Mouse (Mus musculus): ENCODE results near the gene Gm11032. TPM values are rescaled to one million over a fixed set of nuclear protein-coding genes. Genes with fewer than 3 reads are reported as not detected.
"Not testable (repeated sequence)": the region's sequence is repeated elsewhere in the genome, so short reads cannot be mapped to it uniquely, and the experiment has no call there.

Gene Gm11032
- polyA plus RNA-seq, 3 experiments from 2014 or later = not detected

DNA sequence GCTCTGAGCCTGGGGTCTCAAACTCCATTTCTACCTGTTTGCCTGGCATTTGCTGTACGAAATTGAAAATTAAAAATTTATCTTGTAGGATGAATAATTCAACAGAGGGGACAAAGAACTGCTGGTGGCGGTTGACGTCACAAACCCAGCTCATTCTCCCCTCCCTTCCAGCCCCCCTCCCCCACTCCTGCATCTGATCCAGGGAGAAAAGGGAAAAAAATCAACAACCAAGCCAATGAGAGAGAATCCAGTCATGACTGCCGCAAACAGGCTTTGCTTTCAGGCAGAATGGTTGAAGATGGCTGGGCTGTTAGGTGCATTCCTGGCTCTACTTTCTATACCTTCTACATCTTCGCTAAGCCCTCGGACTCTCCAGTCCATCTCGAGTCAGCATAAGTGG, 6.1 kb downstream of the Gm11032 start:
- ATAC-seq = no peak

DNA sequence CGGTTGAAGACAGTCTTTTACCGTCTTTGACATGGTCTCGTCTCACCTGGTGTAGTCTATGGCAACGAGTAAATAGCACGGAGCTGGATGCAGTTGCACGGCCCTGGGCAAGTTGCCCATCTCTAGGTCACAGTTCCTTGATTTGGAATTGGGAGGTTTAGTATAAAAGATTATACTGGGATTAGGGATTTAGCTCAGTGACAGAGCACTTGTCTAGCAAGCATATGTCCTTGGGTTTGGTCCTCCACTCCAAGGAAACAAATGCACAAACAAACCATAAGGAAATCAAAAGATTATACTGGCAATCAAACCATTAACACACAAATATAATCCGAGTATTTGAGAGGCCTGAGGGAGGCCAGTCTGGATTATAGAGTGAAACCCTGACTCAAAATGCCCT, 7.8 kb downstream of the Gm11032 start:
- no peak for ATAC-seq

DNA sequence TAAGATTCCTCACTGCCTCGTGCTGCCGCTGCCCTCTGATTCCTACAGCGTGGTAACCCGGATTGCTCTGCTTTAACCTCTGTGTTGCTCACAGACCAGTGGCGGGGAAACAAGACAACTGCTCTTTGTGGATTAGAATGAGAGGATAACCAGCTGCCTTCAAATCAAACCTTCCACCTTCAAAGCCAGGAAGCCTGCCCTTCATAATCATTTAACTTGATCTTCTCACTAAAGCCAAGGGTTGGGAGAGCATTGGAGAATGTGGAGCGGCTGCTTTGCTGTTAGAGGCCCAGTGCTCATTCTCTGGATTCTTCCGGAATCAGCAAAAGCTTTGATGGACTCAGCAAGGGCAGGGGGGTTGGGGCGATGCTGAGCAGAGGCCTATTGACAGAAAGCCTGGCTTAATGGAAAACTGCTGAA, 10.0 kb downstream of the Gm11032 start:
- no peak for ATAC-seq

DNA sequence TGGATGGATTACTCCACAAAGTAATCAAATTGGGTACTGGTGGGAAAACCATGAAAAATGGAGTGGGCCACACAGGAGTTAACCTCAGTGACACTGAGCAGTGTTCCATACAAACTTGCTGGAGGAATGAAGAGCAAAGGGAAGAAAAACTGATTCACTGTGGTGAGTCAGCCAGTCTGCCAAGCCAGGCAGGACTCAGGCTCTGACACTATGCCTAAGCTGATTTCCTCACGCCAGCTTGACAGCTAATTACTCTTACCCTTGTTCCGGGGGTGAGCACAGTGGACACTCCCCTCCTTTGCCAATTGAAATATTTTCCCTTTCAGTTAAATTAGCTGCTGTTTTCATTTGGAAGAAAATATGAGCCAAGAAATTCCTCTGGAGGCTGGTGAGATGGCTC, 13.6 kb downstream of the Gm11032 start:
- ATAC-seq = no peak

DNA sequence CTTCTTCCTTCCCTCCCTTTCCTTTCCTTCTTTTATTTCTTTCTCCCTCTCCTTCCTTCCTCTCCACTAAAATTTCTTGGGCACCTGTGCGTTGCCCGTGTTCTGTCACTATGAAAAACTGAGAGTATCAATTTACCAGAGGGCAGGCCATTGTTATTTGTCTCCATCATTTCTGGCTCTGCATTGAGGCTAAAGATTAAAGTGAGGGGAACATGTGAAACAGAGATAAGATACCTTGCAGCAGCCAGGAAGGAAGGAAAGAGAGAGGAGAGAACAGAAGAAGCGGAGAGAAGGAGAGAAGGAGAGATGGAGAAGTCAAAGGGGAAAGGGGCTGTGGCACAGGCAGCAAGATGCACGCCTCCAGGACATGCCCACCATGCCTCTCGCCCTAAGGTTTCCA, 14.5 kb downstream of the Gm11032 start:
- no peak for ATAC-seq

DNA sequence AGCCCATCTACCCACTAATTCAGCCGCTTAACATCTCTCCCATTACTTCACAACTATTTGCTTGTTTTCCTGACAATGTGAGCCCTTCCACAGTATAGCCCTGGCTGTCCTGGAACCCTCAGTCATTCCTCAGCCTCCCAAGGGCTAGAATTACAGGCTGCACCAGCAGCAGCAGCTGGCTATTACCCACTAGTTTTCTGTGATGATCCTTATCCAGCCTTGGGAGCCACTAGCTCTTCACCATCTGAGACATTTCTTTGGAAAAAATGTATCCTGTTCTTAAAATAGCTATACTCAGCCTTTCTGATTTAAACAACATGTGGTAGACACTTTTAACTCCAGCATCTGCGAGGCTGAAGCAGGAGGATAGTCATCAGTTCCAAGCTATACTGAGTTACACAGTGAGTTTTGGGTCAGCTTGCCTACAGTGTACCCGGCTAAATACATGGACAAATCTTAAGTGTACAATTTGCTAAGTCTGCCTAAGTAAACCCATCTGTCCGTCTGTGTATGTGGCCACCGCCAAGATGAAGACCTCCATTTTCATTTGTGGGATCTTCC, 17.0 kb downstream of the Gm11032 start:
- ATAC-seq = no peak

DNA sequence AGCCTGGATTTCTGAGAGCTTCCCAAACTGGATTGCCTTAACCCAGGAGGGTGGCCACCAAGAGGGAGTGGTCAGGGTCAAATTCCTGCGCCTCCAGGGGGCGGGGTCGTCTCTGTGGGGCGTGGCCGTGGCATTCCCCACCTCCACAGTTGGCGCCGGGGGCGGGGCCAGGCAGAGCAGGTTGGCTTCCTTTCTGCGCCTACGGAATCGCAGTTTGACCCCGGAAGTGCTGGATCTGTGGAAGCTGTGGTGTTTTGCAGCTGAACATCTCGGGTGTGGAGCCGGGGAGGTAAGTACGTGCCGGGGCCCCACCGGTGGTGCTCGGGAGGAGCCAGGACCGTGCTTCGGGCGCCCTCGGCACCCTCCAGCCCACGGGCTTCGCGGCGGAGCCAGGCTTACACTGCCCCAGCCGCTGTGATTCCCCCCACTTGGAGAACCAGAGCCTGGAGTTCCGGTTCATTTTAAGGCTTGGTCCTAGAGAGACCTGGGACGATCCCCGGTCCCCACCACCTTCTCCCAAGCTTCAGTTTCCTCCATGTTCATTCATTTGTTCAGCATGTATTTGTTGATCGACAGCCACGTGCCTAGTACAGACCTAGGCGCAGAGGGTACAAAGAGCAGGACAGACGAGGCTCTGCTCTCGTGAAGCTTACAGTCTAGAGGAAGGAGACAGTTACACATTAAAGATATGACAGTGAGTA, 17.8 kb downstream of the Gm11032 start, which contains the start of gene Ascc2:
Ascc2 (plus strand) TSS at position 214 of the 701 bp plus-strand sequence.
- ATAC-seq = peak; percentile 96

DNA sequence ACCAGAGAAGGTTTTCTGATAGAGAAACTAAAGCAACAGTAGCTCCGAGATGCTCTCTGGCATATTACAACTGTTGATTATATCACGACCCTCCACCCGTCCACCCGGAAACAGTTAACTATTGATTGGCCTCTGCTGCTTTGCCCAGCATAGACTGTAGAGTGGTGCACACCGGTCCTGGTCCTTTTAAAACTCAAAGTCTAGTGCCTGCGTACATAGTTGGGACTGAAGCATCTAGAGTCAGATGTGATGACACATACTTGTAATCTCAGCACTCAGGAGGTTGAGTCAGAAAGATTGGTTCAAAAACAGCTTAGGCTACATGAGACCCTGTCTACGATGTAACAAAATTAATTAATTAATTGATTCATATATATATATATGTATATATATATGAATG, 18.4 kb downstream of the Gm11032 start:
- no peak for ATAC-seq

DNA sequence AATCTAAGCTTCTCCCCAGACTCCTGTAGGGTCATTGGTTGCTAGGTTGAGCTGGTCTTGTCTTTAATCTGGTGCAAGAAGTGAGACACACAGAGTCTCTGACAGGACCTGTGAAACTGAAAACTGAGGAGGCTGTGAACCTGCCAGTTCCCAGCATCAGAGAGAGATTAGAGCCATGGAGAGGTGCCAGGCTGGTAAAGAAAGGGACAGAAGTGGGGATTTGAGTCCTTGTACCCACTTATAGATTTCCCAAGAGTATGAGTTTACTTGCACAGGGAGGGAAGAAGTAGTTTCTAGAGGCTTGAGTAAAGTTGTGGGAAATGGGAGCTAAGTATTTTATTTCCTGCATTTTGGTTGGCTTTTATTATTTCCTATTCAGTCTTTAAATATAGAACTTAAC, 21.3 kb downstream of the Gm11032 start:
- no peak for ATAC-seq

DNA sequence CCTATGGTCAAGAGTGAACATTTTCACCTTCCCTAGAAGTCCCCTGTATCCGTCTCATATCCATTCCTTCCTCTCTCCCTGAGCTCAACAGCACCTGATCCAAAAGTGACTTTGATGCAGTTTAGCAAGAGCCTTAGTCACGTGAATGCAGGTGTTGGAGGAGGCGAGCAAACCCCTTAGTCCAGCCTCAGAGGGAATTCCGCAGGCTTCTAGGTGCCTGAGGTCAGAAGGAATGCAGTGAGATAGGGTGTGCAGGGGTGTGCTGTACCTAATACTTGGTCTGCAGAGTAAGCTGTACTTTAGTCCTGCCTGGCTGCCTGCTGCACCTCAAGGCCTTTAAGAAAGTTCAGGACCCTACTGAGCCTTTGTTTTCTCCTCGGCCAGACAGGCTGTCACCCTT, 23.9 kb downstream of the Gm11032 start:
- ATAC-seq = no peak

DNA sequence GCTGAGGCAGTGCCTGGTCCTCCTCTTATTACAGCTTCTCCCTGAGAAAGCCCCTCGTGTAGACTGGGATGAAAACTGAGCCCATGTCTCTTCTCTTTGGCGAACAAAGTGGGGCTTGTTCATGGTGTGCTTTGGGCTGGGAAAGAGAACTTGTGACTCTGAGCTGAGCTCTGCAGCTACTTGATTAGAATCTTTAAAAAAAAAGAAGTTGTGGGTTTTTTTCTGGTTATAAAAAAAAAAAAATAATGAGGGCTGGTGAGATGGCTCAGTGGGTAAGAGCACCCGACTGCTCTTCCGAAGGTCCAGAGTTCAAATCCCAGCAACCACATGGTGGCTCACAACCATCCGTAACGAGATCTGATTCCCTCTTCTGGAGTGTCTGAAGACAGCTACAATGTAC, 25.3 kb downstream of the Gm11032 start:
- not testable (repeated sequence) for ATAC-seq

DNA sequence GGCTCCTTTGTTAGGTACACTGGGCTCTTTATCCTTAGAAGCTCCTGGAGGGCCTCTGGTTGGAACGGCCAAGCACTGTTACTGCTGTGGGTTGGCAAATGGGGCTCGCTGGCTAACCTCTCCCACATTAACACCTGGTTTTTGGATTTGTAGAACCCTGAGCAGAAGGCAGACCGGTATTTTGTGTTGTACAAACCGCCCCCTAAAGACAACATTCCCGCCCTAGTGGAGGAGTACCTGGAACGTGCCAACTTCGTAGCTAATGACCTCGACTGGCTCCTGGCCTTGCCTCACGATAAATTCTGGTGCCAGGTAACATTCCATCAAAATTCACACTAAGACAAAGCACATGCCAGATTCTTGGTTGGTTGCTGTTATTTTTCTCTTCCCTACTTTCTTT, 26.5 kb downstream of the Gm11032 start:
- no peak for ATAC-seq

DNA sequence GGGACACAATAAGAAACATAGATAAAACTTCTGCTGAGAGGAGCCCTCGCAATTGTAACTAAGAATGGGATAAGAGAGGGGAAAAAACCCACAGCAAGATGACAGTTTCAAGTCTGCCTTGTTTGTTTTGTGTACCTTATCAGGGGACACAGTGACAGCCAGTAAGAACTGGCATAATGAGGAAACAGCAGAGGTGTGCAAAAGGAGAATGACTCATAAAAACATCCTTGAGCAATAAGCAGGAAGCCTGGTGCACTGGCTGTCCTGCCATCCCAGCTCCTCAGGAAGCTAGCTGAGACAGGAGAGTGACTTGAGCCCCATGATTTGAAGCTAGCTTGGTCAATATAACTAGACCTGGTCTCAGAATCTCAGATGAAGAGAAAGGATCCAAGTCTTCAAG, 40.0 kb downstream of the Gm11032 start:
- no peak for ATAC-seq

DNA sequence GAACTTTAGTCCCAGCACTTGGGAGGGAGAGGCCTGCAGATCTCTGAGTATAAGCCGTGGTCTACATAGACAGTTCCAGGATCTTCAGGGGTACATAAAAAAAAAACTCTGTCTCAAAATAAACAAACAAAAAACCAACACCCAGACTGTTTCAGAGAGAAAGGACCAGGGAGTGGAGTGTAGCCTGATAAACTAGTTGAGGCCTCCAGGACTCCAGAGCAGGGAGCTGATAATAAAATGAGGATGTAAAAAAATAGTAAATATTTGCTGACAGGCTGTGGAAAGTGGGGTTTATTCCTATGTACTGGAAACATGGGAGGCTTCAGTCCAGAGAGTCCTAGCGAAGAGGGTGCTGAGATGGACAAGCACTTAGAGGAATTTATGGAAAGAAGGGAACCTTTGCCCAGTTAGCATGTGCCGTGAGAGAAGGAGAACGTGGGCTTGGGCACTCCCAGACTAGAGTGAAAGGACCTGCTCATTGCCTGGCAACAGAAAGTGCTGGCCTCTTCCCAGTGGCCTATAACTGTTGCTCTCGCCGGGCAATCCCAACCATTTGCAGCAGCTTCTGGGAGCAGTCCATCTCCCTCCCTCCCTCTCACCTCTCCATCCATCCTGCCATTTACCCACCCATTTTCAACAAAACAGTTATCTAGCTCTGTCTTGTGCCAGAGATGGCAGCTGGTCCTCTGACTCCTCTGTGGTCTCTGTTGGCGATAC, 40.6 kb downstream of the Gm11032 start:
- ATAC-seq = no peak

DNA sequence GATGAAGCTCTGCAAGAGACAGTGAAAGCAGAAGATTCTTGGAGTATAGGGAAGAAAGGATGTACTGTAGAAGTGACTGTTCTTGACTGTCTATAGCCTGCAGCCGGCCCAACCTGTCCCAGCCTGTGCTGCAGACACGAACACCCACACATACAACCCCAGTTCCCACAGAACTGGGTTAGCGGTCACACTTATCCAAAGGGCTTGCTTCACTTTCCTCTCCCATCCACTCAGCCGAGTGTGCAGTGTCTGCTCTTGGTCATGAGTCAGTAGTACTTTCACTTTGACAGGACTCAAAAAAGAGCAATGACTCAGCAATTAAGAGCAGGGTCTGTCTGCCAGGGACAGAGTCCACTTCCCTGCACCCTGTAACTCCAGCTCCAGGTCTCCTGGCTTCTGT, 41.5 kb downstream of the Gm11032 start:
- ATAC-seq = no peak

DNA sequence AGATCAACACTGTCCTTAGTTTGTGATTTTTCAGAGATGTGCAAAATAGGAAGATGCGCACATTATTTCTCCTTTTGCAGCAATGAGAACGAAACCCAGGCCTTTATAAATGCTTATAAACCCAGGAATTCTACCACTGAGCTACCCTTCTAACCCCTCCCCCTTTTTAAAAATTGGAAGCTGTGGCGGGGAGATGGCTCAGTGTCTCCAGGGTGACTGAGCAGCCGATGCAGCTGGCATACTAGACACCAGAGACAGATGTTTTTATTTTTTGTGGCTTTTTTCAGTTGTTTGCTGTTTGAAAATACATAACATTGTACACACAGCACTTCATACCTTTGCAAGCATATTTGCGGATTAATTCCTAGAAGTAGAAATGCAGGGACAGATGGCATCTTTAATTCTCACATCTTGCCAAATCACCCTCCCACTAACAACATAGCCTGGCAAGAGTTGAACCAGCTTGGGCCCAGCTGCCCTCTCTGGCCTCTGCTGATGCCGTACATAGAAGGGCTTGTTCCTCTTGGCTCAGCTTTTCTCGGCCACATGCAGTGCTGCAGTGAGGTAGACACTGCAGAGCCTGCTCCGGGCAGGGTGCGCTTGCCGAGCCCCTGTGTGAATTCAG, 42.1 kb downstream of the Gm11032 start:
- ATAC-seq = no peak

DNA sequence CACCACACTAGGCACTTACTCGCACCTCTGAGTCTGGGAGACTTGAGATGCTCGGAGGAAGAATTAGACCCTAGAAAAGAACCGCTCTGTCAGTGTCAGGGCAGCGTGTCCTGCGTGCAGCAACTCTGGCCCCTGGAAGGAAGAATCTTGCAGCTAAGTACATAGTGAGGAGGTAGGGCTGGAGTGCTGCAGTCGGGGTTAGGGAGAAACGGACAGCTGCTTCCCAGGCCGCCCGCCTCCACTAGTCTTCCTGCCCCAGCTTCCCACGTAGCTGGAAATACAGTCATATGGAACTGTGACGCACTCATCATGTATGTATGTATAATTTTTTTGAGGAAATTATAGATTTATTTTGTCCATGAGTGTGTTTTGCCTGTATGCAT, 42.6 kb downstream of the Gm11032 start:
- no peak for ATAC-seq

Other genes starting within 250 kb of the Gm11032 start
- gene Hormad2, start 179.0 kb upstream of the Gm11032 start, polyA plus RNA-seq (2017; shearing (Covaris generic)) = 1 to 10 TPM in 1 of 3 experiments, under 1 TPM in 2; 0.47 to 2.1 (median 0.60) TPM
- 10 to 100 TPM; 15.1 to 34.1 (median 32.3) TPM for gene Mtmr3, start 25.2 kb upstream of the Gm11032 start, polyA plus RNA-seq (2017; shearing (Covaris generic))
- gene Ascc2, start 17.7 kb downstream of the Gm11032 start, polyA plus RNA-seq (2017; shearing (Covaris generic)) = 10 to 100 TPM; 31.0 to 32.0 (median 31.7) TPM
- gene Uqcr10, start 84.3 kb downstream of the Gm11032 start, polyA plus RNA-seq (2017; shearing (Covaris generic)) = 100 to 1,000 TPM; 424 to 529 (median 465) TPM
- gene Zmat5, start 84.6 kb downstream of the Gm11032 start, polyA plus RNA-seq (2017; shearing (Covaris generic)) = 100 to 1,000 TPM; 125 to 146 (median 127) TPM
- under 1 TPM in 2 of 3 experiments, not detected in 1; 0.34 to 0.37 TPM for gene Cabp7, start 126.7 kb downstream of the Gm11032 start, polyA plus RNA-seq (2017; shearing (Covaris generic))
- 10 to 100 TPM; 18.7 to 22.5 (median 19.3) TPM for gene Nf2, start 229.5 kb downstream of the Gm11032 start, polyA plus RNA-seq (2017; shearing (Covaris generic))